Mouse (Mus musculus) midbrain, postnatal 0 days (tissue): Measurements from ENCODE around the gene Gm128. TPM values are rescaled to one million over a fixed set of nuclear protein-coding genes. Genes with fewer than 3 reads are reported as not detected.
A peak's percentile ranks its signal among the peaks of the same experiment; 100 is the strongest.

ENCODE experiments used
- ATAC-seq: fragments of 200-750 bp; cut with Nextera tagmentation; 2 replicates; pipeline ENCODE4 v1.8.0; 2017; ENCODE audit warnings: moderate number of reproducible peaks, mild to moderate bottlenecking, moderate TSS enrichment, moderate library complexity; ENCODE audit not compliant: low FRiP score
- DNase-seq: peaks from one replicate; pipeline ENCODE4 v3.0.0-alpha.2; 2015; ENCODE audit warnings: low spot score
- H3K27ac ChIP-seq: fragments of 300-500 bp; sonication (generic); 2 replicates; pipeline ENCODE4 v1.5.1; 2014; ENCODE audit warnings: low read depth, mild to moderate bottlenecking, low read length, mixed read lengths
- H3K27me3 ChIP-seq: fragments of 300-500 bp; sonication (generic); 2 replicates; pipeline ENCODE4 v1.6.1; 2014; ENCODE audit warnings: low read length, control low read depth, mixed read lengths; ENCODE audit not compliant: insufficient read depth
- H3K36me3 ChIP-seq: fragments of 300-500 bp; sonication (generic); 2 replicates; pipeline ENCODE4 v1.6.1; 2014; ENCODE audit warnings: low read length, control low read depth, mixed read lengths; ENCODE audit not compliant: insufficient read depth
- H3K4me1 ChIP-seq: fragments of 300-500 bp; sonication (generic); 2 replicates; pipeline ENCODE4 v1.6.1; 2014; ENCODE audit warnings: mild to moderate bottlenecking, control low read depth, antibody characterized with exemption, low read length, mixed read lengths; ENCODE audit not compliant: insufficient read depth
- H3K4me2 ChIP-seq: fragments of 300-500 bp; sonication (generic); 2 replicates; pipeline ENCODE4 v1.6.1; 2014; ENCODE audit warnings: low read depth, mild to moderate bottlenecking, low read length, mixed read lengths; ENCODE audit not compliant: poor library complexity, severe bottlenecking
- H3K4me3 ChIP-seq: fragments of 300-500 bp; sonication (generic); 2 replicates; pipeline ENCODE4 v1.5.1; 2014; ENCODE audit warnings: low read depth, mild to moderate bottlenecking, low read length, moderate library complexity
- H3K9ac ChIP-seq: fragments of 300-500 bp; sonication (generic); replicated peaks from 2 replicates; pipeline ENCODE4 v1.6.1; 2014; ENCODE audit warnings: mild to moderate bottlenecking, low read length, moderate library complexity, mixed read lengths; ENCODE audit not compliant: poor library complexity, severe bottlenecking
- H3K9me3 ChIP-seq: fragments of 300-500 bp; sonication (generic); 2 replicates; pipeline ENCODE4 v1.6.1; 2016; ENCODE audit warnings: low read length, control low read depth
- CTCF ChIP-seq: IDR thresholded peaks from 2 replicates; pipeline ENCODE4 v1.5.1; 2016; ENCODE audit warnings: antibody characterized with exemption, mild to moderate bottlenecking
- WGBS: fragments of 180-500 bp; shearing (Covaris S2); extraction: QIAGEN DNeasy Blood & Tissue Kit; methylation state at CpG from one replicate; pipeline ENCODE4 v1.1.7; 2014; 5-methylcytosine and 5-hydroxymethylcytosine counted together
- polyA plus RNA-seq: library from polyadenylated mRNA; unstranded; fragments of >200 nt; fragmentation: Nextera tagmentation; extraction: Ambion mirVana; gene quantifications from 2 replicates; pipeline ENCODE4 v1.2.1, GENCODE M21; 2015
- total RNA-seq: library from RNA; depleted of rRNA; stranded (reverse); fragments of >200 nt; gene quantifications from 2 replicates; pipeline ENCODE4 v1.2.3, GENCODE M21; 2014

Gm128 gene
- total and polyA plus RNA-seq, 2 experiments from 2014 or later, result 0.19 to 0.49 TPM

DNA sequence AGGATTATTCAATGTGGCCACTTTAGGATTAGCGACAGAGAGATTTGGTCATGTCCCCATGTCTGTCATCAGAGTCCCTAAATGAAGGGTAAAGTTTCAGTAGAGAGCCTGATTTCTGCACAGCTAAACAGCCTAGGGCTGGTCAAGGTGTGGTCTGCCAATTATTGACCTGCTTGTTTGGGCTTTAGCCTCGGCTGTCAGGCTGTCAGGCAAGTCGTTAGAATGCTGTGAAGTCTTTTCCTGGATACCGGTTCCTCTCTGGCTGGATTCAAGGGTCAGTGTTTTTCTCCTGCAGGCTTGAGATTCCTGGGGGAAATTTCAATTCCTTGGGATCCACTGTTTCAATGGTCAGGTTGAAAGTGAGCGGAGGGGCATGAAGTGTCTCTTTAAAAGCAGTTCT, 44.6 kb upstream of the Gm128 start:
- no peaks in the 10 kb centered on the region for H3K27me3 ChIP-seq
- ATAC-seq (no peak), DNase-seq (no peak)
- peaks cover 8% of the 10 kb centered on the region; the same call in 1 of the 2 replicates for H3K36me3 ChIP-seq
- H3K27ac ChIP-seq, result no peak overlapping the region
- H3K9ac ChIP-seq, result no peak overlapping the region
- 72% methylated on average over 5 of the region's 5 CpGs for WGBS
- no peak for TF ChIP-seq CTCF
- no peak overlapping the region for H3K4me2 ChIP-seq
- no peak overlapping the region for H3K4me3 ChIP-seq
- peaks cover 6% of the 10 kb centered on the region; the same call in 1 of the 2 replicates for H3K4me1 ChIP-seq
- no peaks in the 10 kb centered on the region for H3K9me3 ChIP-seq

DNA sequence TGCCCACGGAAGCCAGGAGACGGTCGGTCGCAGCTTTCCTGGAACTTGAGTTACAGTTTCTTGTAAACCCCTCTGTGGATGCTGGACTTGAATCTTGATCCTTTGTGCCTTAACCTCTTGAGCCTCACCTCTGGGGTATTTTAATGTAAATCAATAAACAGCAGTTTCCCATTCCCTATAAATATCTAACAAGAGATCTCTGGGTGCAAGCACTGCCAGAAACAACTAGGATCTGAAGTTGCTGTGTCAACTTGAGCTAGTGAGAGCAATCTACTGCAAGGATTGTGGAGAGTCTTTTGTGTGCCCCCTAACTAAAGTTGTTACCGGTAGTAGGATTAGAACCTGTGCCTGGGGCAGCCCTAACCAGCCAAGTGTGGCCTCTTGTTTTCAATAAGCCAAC, 44.0 kb upstream of the Gm128 start:
- H3K27me3 ChIP-seq, result no peaks in the 10 kb centered on the region
- H3K9me3 ChIP-seq, result no peaks in the 10 kb centered on the region
- TF ChIP-seq CTCF, result no peak
- H3K4me3 ChIP-seq, result no peak overlapping the region
- peaks cover 9% of the 10 kb centered on the region; the same call in 1 of the 2 replicates for H3K4me1 ChIP-seq
- no peak overlapping the region for H3K4me2 ChIP-seq
- peaks cover 8% of the 10 kb centered on the region; the same call in 1 of the 2 replicates for H3K36me3 ChIP-seq
- WGBS, result 96% methylated on average over 5 of the region's 5 CpGs
- H3K27ac ChIP-seq, result no peak overlapping the region
- H3K9ac ChIP-seq, result no peak overlapping the region
- ATAC-seq (no peak), DNase-seq (no peak)

DNA sequence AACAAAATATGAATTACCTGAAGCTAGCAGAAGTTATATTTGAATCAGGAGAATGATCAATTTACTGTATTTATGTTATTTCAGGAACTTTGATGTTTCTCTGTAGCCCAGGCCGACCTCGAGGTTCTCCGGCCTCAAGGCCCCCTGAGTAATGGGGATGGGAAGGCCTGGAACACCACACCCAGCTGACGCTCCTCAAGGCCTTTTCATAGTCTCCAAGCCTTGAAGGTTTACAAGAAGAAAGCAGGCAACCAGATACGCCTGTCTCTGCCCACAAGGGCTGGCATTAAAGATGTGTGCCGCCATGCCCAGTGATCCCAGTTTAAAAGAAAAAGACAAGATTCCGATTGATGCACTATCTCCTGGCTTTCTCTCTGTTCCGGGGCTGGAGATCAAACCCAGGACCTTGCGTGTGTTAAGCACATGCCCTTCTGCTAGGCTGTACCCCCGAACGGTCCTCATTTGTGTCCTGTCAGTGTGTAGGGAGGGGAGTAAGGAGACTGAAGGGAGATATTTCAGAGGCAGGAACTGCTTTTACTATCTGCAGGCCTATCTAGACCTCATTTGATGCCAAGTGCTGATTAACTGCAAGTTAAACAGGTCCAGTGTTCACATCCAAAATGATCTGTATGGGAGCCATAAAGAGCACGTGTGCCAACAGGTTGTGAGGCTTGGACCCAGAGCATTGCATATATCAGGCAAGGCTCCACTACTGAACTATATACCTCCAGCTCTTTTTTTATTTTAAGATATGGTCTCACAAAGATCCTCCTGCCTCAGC, 43.3 kb upstream of the Gm128 start:
- TF ChIP-seq CTCF, result no peak
- Histone ChIP-seq H3K36me3 (peaks cover 8% of the 10 kb centered on the region; the same call in 1 of the 2 replicates), H3K4me3 (no peak overlapping the region), H3K9ac (0 out of 2 replicates have a peak overlapping the region, but pooled peaks have one; percentile 4), H3K4me1 (peaks cover 9% of the 10 kb centered on the region; the same call in 1 of the 2 replicates), H3K27me3 (no peaks in the 10 kb centered on the region), H3K4me2 (peak overlapping the region; percentile 93; the same call in 1 of the 2 replicates), H3K27ac (no peak overlapping the region), H3K9me3 (no peaks in the 10 kb centered on the region)
- WGBS, result 90% methylated on average over 12 of the region's 12 CpGs
- DNase-seq (no peak), ATAC-seq (no peak)

DNA sequence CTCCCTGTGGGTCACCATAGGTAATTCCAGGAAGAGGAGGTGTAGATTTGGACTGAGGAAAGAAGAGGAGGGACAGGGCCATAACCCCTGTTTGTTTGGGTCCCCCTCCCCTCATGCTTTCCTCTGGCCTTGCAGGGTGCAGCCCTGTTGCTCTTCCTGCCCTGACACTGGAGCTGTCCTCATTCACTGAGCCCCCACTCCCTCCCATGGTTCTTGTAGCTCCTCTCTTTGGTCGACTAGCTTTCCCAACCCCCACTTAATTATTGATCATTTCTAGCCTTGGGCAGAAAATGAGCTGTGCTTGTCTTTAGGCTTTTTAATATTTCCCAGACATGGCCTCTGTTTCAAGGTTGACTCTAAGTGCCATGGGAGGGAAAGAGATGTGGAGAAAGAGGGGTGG, 42.7 kb upstream of the Gm128 start:
- TF ChIP-seq CTCF, result no peak
- peak overlapping the region; percentile 80; the same call in 1 of the 2 replicates for H3K9ac ChIP-seq
- H3K9me3 ChIP-seq, result no peaks in the 10 kb centered on the region
- 10% methylated on average over 1 of the region's 1 CpGs for WGBS
- no peak for DNase-seq
- H3K4me2 ChIP-seq, result peak overlapping the region; percentile 93
- peak overlapping the region; percentile 73 for H3K4me3 ChIP-seq
- peaks cover 9% of the 10 kb centered on the region; the same call in 1 of the 2 replicates for H3K4me1 ChIP-seq
- peaks cover 8% of the 10 kb centered on the region; the same call in 1 of the 2 replicates for H3K36me3 ChIP-seq
- no peak for ATAC-seq
- H3K27me3 ChIP-seq, result no peaks in the 10 kb centered on the region
- H3K27ac ChIP-seq, result peak overlapping the region; percentile 87; the same call in 1 of the 2 replicates

DNA sequence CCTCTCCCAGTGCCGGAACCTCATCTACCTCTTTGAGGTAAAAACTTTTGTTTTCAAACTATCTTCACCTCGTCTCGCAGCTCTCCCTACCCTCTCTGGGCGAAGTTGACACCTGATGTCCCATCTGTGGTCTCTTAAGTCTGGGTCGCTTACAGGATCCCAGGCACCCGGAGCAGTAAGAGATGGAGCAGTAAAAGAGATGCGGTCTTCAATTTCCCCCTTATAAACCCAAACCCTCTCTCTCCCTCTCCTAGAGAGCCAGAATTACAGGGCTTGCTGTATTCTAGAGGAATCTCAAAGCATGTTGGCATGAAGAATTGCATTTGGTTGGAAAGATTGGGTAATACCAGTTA, 42.2 kb upstream of the Gm128 start:
- Histone ChIP-seq H3K9me3 (no peaks in the 10 kb centered on the region), H3K27ac (peak overlapping the region; percentile 87), H3K9ac (peak overlapping the region; percentile 80), H3K27me3 (no peaks in the 10 kb centered on the region), H3K4me1 (peaks cover 9% of the 10 kb centered on the region; the same call in 1 of the 2 replicates), H3K36me3 (peaks cover 7% of the 10 kb centered on the region; the same call in 1 of the 2 replicates), H3K4me2 (peak overlapping the region; percentile 93), H3K4me3 (peak overlapping the region; percentile 73)
- no peak for TF ChIP-seq CTCF
- DNase-seq, result no peak
- WGBS, result 1% methylated on average over 7 of the region's 7 CpGs
- no peak for ATAC-seq
